Mouse (Mus musculus) small intestine, adult 2 months (tissue): ENCODE data around the gene Pdzk1. TPM values are rescaled to one million over a fixed set of nuclear protein-coding genes. Genes with fewer than 3 reads are reported as not detected.

Experiments used
- H3K27ac ChIP-seq: fragments of 200-500 bp; 2 replicates; pipeline ENCODE4 v1.5.1; 2012; ENCODE audit warnings: low read depth, low read length, control low read depth, inconsistent platforms; ENCODE audit not compliant: insufficient read depth
- H3K27me3 ChIP-seq: fragments of 200-500 bp; 2 replicates; pipeline ENCODE4 v1.6.1; 2012; ENCODE audit warnings: mild to moderate bottlenecking, moderate library complexity, low read length, inconsistent platforms; ENCODE audit not compliant: control insufficient read depth, insufficient read depth
- H3K36me3 ChIP-seq: fragments of 200-500 bp; 2 replicates; pipeline ENCODE4 v1.6.1; 2012; ENCODE audit warnings: mild to moderate bottlenecking, low read length, control low read depth, inconsistent platforms; ENCODE audit not compliant: control insufficient read depth, insufficient read depth
- H3K4me1 ChIP-seq: fragments of 200-500 bp; 2 replicates; pipeline ENCODE4 v1.6.1; 2012; ENCODE audit warnings: low read length, inconsistent platforms, mixed read lengths; ENCODE audit not compliant: control insufficient read depth, insufficient read depth, insufficient read length
- H3K4me3 ChIP-seq: fragments of 200-500 bp; 2 replicates; pipeline ENCODE4 v1.5.1; 2012; ENCODE audit warnings: low read depth, mild to moderate bottlenecking, control low read depth, inconsistent platforms, low read length, moderate library complexity
- CTCF ChIP-seq: fragments of 200-500 bp; IDR thresholded peaks from 2 replicates; pipeline ENCODE4 v1.5.1; 2012; ENCODE audit warnings: low read depth, mild to moderate bottlenecking, control low read depth, inconsistent platforms, low read length, moderate library complexity, mixed read lengths; ENCODE audit not compliant: insufficient replicate concordance, insufficient read length; ENCODE audit errors: extremely low read depth
- POLR2A ChIP-seq: fragments of 200-500 bp; IDR thresholded peaks from 2 replicates; pipeline ENCODE4 v1.6.1; 2012; ENCODE audit warnings: low read depth, mild to moderate bottlenecking, control low read depth, inconsistent platforms, low read length, moderate library complexity
- WGBS: fragments of 180-500 bp; shearing (Covaris S2); methylation state at CpG from one replicate; pipeline ENCODE4 v1.1.7; 2018; 5-methylcytosine and 5-hydroxymethylcytosine counted together
- polyA plus RNA-seq: library from polyadenylated mRNA; depleted of rRNA; stranded (reverse); fragments of >200 nt; gene quantifications from 2 replicates; pipeline ENCODE4 v1.2.3, GENCODE M21; 2012

The Pdzk1 gene
- polyA plus RNA-seq, 1 experiment: 58.3 TPM

- H3K4me1 ChIP-seq: peaks cover 25% of the 10 kb centered on the region
- no peaks in the 10 kb centered on the region for H3K36me3 ChIP-seq
- H3K4me3 ChIP-seq: no peak overlapping the region
- H3K27me3 ChIP-seq: no peaks in the 10 kb centered on the region
- WGBS: 95% methylated on average over 4 of the region's 4 CpGs
- TF ChIP-seq POLR2A (no peak), CTCF (no peak)
- no peak overlapping the region for H3K27ac ChIP-seq
Observed at GRCm38 (mm10) chr3:96821581-96821980, 7.5 kb upstream of the Pdzk1 start.

DNA sequence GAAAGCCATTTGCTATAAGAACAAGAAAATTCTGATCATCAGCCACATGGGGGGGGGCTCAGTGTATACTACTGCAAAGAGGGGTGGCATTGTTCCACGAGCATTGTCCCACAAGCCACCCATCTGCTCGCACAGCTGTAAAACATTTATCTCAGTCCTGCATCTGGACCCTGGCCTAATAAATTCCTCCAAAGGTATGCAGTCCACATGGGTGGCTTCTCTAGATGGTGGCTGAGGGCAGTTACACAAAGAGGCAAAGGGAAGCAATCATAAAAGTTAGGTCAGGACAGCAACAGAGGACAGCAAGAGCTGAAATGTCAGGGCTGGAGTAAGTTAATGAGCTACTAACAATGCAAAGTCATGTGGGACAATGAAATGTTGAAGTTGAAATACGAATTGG, 5.4 kb upstream of the Pdzk1 start:
- Histone ChIP-seq H3K27ac (peak overlapping the region; percentile 78; the same call in 1 of the 2 replicates), H3K4me3 (peak overlapping the region; percentile 35), H3K27me3 (no peaks in the 10 kb centered on the region), H3K36me3 (no peaks in the 10 kb centered on the region), H3K4me1 (peaks cover 27% of the 10 kb centered on the region)
- TF ChIP-seq POLR2A: no peak
- no peak for TF ChIP-seq CTCF
- WGBS: 24% methylated on average over 3 of the region's 3 CpGs

DNA sequence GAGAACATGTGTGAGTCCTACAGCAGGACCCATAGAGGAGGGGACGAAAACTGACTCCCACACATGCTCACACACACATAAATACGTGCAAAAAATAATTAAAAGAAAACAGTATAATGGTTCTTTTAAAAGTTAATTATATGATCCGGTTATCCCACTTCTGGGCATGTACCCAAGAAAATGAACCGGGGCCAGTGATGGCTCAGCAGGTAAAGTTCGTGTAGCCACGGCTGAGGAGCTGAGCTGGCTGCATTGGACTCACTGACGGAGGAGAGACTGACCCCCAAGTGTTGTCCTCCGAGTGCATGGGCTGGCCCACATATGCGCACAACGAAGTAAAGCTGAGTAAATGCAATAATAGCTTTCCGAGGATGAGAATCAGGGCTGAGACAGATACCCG, 4.5 kb upstream of the Pdzk1 start:
- Histone ChIP-seq H3K27me3 (no peaks in the 10 kb centered on the region), H3K36me3 (no peaks in the 10 kb centered on the region), H3K4me3 (peak overlapping the region; percentile 42), H3K27ac (peak overlapping the region; percentile 26; the same call in 1 of the 2 replicates), H3K4me1 (peaks cover 32% of the 10 kb centered on the region)
- no peak for TF ChIP-seq CTCF
- TF ChIP-seq POLR2A: no peak
- WGBS: 71% methylated on average over 12 of the region's 12 CpGs

- H3K4me3 ChIP-seq: peak overlapping the region; percentile 42; the same call in 1 of the 2 replicates
- no peaks in the 10 kb centered on the region for H3K27me3 ChIP-seq
- H3K4me1 ChIP-seq: peaks cover 30% of the 10 kb centered on the region
- 72% methylated on average over 11 of the region's 11 CpGs for WGBS
- H3K27ac ChIP-seq: no peak overlapping the region
- H3K36me3 ChIP-seq: no peaks in the 10 kb centered on the region
- no peak for TF ChIP-seq CTCF
- TF ChIP-seq POLR2A: no peak
Observed at GRCm38 (mm10) chr3:96825261-96825660, 3.8 kb upstream of the Pdzk1 start.

DNA sequence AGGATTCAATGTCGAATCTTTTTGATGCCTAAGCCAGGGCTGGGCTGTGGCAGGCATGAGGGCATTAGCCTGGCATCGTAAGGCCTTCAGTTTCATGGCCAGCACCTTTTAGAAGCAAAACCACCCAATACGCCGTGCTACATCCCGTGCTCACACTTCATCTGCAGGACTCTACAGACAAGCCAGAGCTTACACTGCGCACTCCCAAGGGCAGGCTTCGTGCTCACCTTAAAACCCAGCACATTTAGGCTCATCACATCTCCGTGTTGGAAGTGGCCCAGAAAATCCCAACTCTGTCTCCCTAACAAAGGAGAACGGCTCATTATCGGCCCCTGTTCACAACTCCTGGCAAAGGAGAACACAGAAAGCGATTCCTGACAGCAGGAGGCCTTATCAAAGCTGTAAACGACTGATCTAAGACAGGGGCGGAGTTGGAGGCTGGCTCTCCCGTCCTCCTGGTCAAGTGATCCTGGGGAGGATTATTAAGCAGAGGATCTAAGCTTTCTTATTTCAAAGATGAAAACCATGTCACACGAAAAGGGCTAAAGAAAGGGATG, 698 bp upstream of the Pdzk1 start:
- peaks cover 24% of the 10 kb centered on the region; the same call in 1 of the 2 replicates for H3K4me1 ChIP-seq
- peak overlapping the region; percentile 91 for H3K27ac ChIP-seq
- peak; percentile 13; the same call in 1 of the 2 replicates for TF ChIP-seq CTCF
- peak; percentile 39; the same call in 1 of the 2 replicates for TF ChIP-seq POLR2A
- peak overlapping the region; percentile 67 for H3K4me3 ChIP-seq
- peaks cover 3% of the 10 kb centered on the region; the same call in 1 of the 2 replicates for H3K36me3 ChIP-seq
- H3K27me3 ChIP-seq: no peaks in the 10 kb centered on the region
- WGBS: 25% methylated on average over 15 of the region's 15 CpGs

GRCm38 (mm10) chr3:96829856-96830255, 772 bp downstream of the Pdzk1 start:
- Histone ChIP-seq H3K36me3 (peaks cover 3% of the 10 kb centered on the region; the same call in 1 of the 2 replicates), H3K4me3 (peak overlapping the region; percentile 68), H3K27ac (peak overlapping the region; percentile 90), H3K4me1 (peaks cover 16% of the 10 kb centered on the region; the same call in 1 of the 2 replicates), H3K27me3 (no peaks in the 10 kb centered on the region)
- WGBS: 63% methylated on average over 10 of the region's 10 CpGs
- TF ChIP-seq CTCF (no peak), POLR2A (no peak; the same call in 1 of the 2 replicates)

DNA sequence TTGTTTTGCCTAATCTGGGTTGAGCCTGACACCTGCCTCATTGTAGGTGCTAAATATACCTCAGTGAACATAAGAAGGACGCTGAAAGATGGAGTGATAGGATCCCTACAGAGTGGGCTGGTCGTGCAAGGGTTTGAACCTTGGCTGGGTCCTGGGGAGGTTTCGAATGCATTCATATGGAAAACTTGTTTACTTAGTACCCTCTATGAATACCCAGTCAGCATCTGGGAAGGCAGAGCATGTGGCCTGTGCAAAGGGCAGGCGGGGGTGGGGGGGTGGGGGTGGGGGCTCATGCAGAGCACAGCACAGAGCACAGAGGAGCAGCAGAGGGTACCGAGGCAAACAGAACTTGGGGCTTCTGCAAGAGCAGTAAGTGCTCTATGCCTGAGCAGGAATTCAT, 3.8 kb downstream of the Pdzk1 start:
- TF ChIP-seq POLR2A (no peak), CTCF (no peak)
- Histone ChIP-seq H3K4me3 (peak overlapping the region; percentile 5; the same call in 1 of the 2 replicates), H3K27me3 (no peaks in the 10 kb centered on the region)

More for the DNA sequence above, 3.8 kb downstream of the Pdzk1 start:
- Histone ChIP-seq H3K36me3 (peaks cover 10% of the 10 kb centered on the region; the same call in 1 of the 2 replicates), H3K4me1 (peaks cover 21% of the 10 kb centered on the region; the same call in 1 of the 2 replicates), H3K27ac (peak overlapping the region; percentile 57; the same call in 1 of the 2 replicates)
- 74% methylated on average over 5 of the region's 5 CpGs for WGBS
